Mouse (Mus musculus) hindbrain, embryonic 11.5 days (tissue): ENCODE measurements around the gene Nr1h5. TPM values are rescaled to one million over a fixed set of nuclear protein-coding genes. Genes with fewer than 3 reads are reported as not detected.

Source experiments
- ATAC-seq: fragments of 200-750 bp; cut with Nextera tagmentation; 2 replicates; pipeline ENCODE4 v1.8.0; 2017; ENCODE audit warnings: mild to moderate bottlenecking, moderate TSS enrichment, moderate library complexity; ENCODE audit not compliant: low FRiP score
- DNase-seq: peaks from one replicate; pipeline ENCODE4 v3.0.0-alpha.2; 2015; ENCODE audit warnings: low spot score
- H3K27ac ChIP-seq: fragments of 300-500 bp; sonication (generic); 2 replicates; pipeline ENCODE4 v1.5.1; 2014; ENCODE audit warnings: mild to moderate bottlenecking, low read depth, low read length
- H3K27me3 ChIP-seq: fragments of 300-500 bp; sonication (generic); 2 replicates; pipeline ENCODE4 v1.6.1; 2014; ENCODE audit warnings: mild to moderate bottlenecking, low read length, moderate library complexity, mixed read lengths; ENCODE audit not compliant: control insufficient read depth, insufficient read depth
- H3K36me3 ChIP-seq: fragments of 300-500 bp; sonication (generic); 2 replicates; pipeline ENCODE4 v1.6.1; 2014; ENCODE audit warnings: mild to moderate bottlenecking, low read length, moderate library complexity, mixed read lengths; ENCODE audit not compliant: control insufficient read depth, insufficient read depth
- H3K4me1 ChIP-seq: fragments of 300-500 bp; sonication (generic); replicated peaks from 2 replicates; pipeline ENCODE4 v1.6.1; 2014; ENCODE audit warnings: low read length, mixed read lengths; ENCODE audit not compliant: control insufficient read depth, insufficient read depth
- H3K4me2 ChIP-seq: fragments of 300-500 bp; sonication (generic); replicated peaks from 2 replicates; pipeline ENCODE4 v1.6.1; 2014; ENCODE audit warnings: mild to moderate bottlenecking, low read depth, low read length
- H3K4me3 ChIP-seq: fragments of 300-500 bp; sonication (generic); 2 replicates; pipeline ENCODE4 v1.5.1; 2014; ENCODE audit warnings: low read depth, low read length
- H3K9ac ChIP-seq: fragments of 300-500 bp; sonication (generic); 2 replicates; pipeline ENCODE4 v1.6.1; 2014; ENCODE audit warnings: low read depth, low read length
- H3K9me3 ChIP-seq: fragments of 300-500 bp; sonication (generic); 2 replicates; pipeline ENCODE4 v1.6.1; 2016; ENCODE audit warnings: low read length; ENCODE audit not compliant: control insufficient read depth
- WGBS: fragments of 180-500 bp; shearing (Covaris S2); extraction: QIAGEN DNeasy Blood & Tissue Kit; methylation state at CpG from one replicate; pipeline ENCODE4 v1.1.7; 2014; 5-methylcytosine and 5-hydroxymethylcytosine counted together
- polyA plus RNA-seq: library from polyadenylated mRNA; unstranded; fragments of >200 nt; fragmentation: Nextera tagmentation; extraction: Ambion mirVana; gene quantifications from 2 replicates; pipeline ENCODE4 v1.2.1, GENCODE M21; 2014

Gene Nr1h5
- polyA plus RNA-seq, 1 experiment from 2014 or later: not detected

DNA sequence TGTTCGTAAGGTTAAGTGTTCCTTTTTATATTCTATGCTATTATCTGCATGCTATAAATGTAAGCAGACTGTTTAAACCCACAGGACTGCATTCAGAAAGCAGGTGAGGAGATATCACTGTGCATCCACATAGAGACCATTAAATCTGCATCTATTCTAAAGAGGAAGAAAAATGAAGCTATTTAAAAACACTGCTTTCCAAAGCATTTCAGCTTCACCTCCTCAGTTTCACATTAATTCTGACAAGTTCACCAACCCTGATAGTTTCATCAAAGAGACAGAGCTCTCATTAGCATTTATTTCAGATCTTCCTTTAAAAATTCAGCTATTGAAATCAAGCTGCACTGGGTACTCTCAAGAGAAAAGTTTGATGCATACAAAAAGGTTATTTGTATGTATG is 25.8 kb downstream of the Nr1h5 start:
- no peak for DNase-seq
- 94% methylated on average over 1 of the region's 1 CpGs for WGBS

DNA sequence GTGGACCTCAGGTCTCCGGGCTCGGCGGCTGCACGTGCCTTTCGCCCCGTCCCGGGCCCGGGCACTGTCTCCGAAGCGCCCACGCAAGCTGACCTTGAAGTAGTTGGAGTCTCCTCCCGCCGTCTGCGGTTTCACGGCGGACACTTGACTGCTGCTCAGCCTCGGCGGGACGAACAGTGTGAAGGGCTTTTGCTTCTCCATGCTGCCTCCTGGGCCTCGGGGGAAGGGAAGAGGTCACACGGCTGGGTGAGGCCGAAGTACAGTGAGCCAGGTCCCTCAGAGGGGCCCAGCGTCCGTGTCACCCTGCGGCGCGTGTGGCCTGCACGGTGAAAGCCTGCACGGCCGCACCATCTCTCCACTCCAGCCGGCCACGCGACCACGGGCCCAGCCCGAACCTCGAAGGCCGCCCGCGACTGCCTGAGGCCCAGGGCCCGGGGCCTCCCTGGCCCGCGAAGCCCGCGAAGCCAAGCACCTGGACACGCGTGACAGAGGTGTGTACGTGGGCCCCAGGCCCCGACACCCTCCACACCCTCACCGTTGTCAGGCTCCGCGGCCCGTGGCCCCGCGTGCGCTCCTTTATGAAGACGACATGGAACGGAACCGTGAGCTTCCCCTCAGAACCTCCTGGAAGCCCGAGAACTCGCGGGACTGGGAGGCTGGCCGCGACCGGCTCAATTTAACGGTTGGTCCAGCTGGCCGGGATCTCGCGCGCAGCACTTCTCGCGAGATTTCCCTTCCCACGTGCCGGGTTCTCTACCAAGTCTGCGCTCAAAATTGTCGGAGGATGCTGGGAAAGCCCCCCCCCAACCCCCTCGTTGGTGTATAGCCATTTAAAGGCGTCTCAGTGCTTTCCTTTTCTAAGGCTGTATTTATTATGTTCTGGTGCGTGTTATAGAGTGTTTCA is 28.2 kb downstream of the Nr1h5 start, which contains the start of gene Sycp1:
Sycp1 (minus strand) TSS at position 650 of the 904 bp plus-strand sequence.
- Histone ChIP-seq H3K27ac (no peak within 1 kb of the TSS), H3K36me3 (no peaks in the 10 kb centered on the region), H3K9ac (no peak within 1 kb of the TSS), H3K27me3 (no peaks in the 10 kb centered on the region), H3K9me3 (no peaks in the 10 kb centered on the region), H3K4me1 (no peaks in the 10 kb centered on the region), H3K4me2 (no peak within 1 kb of the TSS), H3K4me3 (no peak within 1 kb of the TSS)
- no peak for ATAC-seq
- DNase-seq: no peak
- 95% methylated on average over 76 of the region's 78 CpGs for WGBS

More for the DNA sequence above, 25.8 kb downstream of the Nr1h5 start:
- ATAC-seq: no peak
- Histone ChIP-seq H3K36me3 (no peaks in the 10 kb centered on the region), H3K4me2 (no peak overlapping the region), H3K27ac (no peak overlapping the region), H3K4me1 (no peaks in the 10 kb centered on the region), H3K4me3 (no peak overlapping the region), H3K9me3 (no peaks in the 10 kb centered on the region), H3K27me3 (no peaks in the 10 kb centered on the region), H3K9ac (no peak overlapping the region)

DNA sequence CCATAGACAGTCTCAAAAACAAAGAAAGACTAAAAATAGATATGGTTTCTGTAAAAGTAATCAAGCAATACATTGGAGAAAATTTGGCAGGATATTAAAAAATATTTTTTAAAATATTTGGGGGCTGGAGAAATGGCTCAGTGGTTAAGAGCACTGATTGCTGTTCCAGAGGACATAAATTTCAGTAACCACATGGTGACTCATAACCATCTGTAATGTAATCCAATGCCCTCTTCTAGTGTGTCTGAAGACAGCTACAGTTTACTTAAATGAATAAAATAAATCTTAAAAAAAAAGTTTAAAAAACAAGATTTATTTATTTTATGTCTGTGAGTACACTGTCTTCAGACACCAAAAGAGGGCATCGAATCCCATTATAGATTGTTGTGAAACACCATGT is 64.8 kb downstream of the Nr1h5 start:
- Histone ChIP-seq H3K27ac (no peak overlapping the region), H3K27me3 (no peaks in the 10 kb centered on the region), H3K9me3 (no peaks in the 10 kb centered on the region), H3K4me3 (no peak overlapping the region), H3K4me1 (no peaks in the 10 kb centered on the region), H3K36me3 (no peaks in the 10 kb centered on the region), H3K4me2 (no peak overlapping the region), H3K9ac (no peak overlapping the region)
- 100% methylated on average over 1 of the region's 1 CpGs for WGBS
- DNase-seq (no peak), ATAC-seq (no peak)

Other genes with a start within 250 kb of the Nr1h5 start
- 9.5 and 9.7 TPM in 2 replicates for gene Tspan2, start 229.6 kb downstream of the Nr1h5 start, polyA plus RNA-seq
- 0.18 and 0.23 TPM in 2 replicates for gene Tshb, start 181.4 kb downstream of the Nr1h5 start, polyA plus RNA-seq
- 0.11 TPM in 1 of 2 replicates, not detected in the other for gene Sycp1, start 28.0 kb downstream of the Nr1h5 start, polyA plus RNA-seq
- 103 and 104 TPM in 2 replicates for gene Sike1, start 31.6 kb upstream of the Nr1h5 start, polyA plus RNA-seq
- gene Csde1, start 56.3 kb upstream of the Nr1h5 start, polyA plus RNA-seq: 561 and 569 TPM in 2 replicates
- gene Nras, start 94.2 kb upstream of the Nr1h5 start, polyA plus RNA-seq: 143 and 160 TPM in 2 replicates
- gene Ampd1, start 109.9 kb upstream of the Nr1h5 start, polyA plus RNA-seq: 0.08 and 0.31 TPM in 2 replicates
- gene Dennd2c, start 138.5 kb upstream of the Nr1h5 start, polyA plus RNA-seq: 2.5 and 2.9 TPM in 2 replicates
- 241 and 251 TPM in 2 replicates for gene Bcas2, start 207.5 kb upstream of the Nr1h5 start, polyA plus RNA-seq